23 mouse cellular contexts compared by ENCODE assay signal in genomic region chr16:23290171-23290570, GRCm38 (mm10).
A peak's percentile ranks its signal among the peaks of the same experiment; 100 is the strongest.
DNase-seq lines count a peak whose midpoint lies in the region; ATAC-seq and TF ChIP-seq lines count a peak whose summit lies in the region.
"Had no signal": no experiment of that assay in that cellular context is flagged by ENCODE, and none has a peak within 500 bp of the region (broad histone marks: within the 10 kb centered on the region; RNA-seq: fewer than 3 reads in every experiment).

No protein-coding gene starts in this region.

- no peaks in the 10 kb centered on the region for H3K36me3 ChIP-seq in kidney, adult 2 months (ENCODE audit: control insufficient read depth, insufficient read depth, low read length)
- no peaks in the 10 kb centered on the region for H3K36me3 ChIP-seq in liver, embryonic 15.5 days (replicated peaks)
- H3K36me3 ChIP-seq: G1E; intestine, embryonic 15.5 days; neural tube, embryonic 13.5 days; stomach, embryonic 15.5 days had no signal

- TF ChIP-seq POLR2A in kidney, adult 2 months (IDR thresholded peaks at IDR 0.05; ENCODE audit: low read depth, low read length), result no peak

- WGBS in kidney, adult 2 months, result 60% methylated on average over 9 of the region's 9 CpGs
- 48% methylated on average over 9 of the region's 9 CpGs for WGBS in liver, embryonic 15.5 days (ENCODE audit: insufficient replicate concordance)

- ATAC-seq in liver, embryonic 15.5 days (ENCODE audit: insufficient read depth), result 0 out of 2 replicates have a peak, but pooled peaks have one; percentile 33
- ATAC-seq: activated CD4-positive, CD25-positive, alpha-beta regulatory T cell, adult 4 months; CD4-positive, CD25-positive, alpha-beta regulatory T cell, adult 4 months; intestine, embryonic 15.5 days; lung, postnatal 0 days had no signal

- H3K9me3 ChIP-seq in liver, embryonic 15.5 days (replicated peaks), result no peaks in the 10 kb centered on the region
- H3K9me3 ChIP-seq: embryonic facial prominence, embryonic 13.5 days; G1E; heart, embryonic 13.5 days; intestine, embryonic 15.5 days; limb, embryonic 13.5 days; midbrain, embryonic 12.5 days; neural tube, embryonic 13.5 days; stomach, embryonic 15.5 days had no signal

- DNase-seq in kidney, adult 2 months, result peak; percentile 55
- no peak for DNase-seq in kidney, postnatal 10 days
- peak; percentile 51 for DNase-seq in CD4-positive helper T cell, adult 2 months (ENCODE audit: low read depth, low spot score)
- DNase-seq in adrenal gland, postnatal 14 days, result peak; percentile 40
- no peak for DNase-seq in cerebellum, postnatal 10 days
- DNase-seq in layer of hippocampus, adult 18-20 months (ENCODE audit: low spot score in 2 of 2), result no peak
- DNase-seq: cerebellum, postnatal 14 days; gastrocnemius, adult 2 months; layer of hippocampus, postnatal 36 days had no signal

- H3K27ac ChIP-seq in kidney, adult 2 months (ENCODE audit: insufficient read depth, low read depth, low read length), result no peak overlapping the region
- H3K27ac ChIP-seq in liver, embryonic 15.5 days (replicated peaks), result 0 out of 2 replicates have a peak overlapping the region, but pooled peaks have one; percentile 45
- H3K27ac ChIP-seq: embryonic facial prominence, embryonic 13.5 days; heart, embryonic 13.5 days; hindbrain, embryonic 14.5 days; intestine, embryonic 15.5 days; layer of hippocampus, adult 2 months; limb, embryonic 13.5 days; midbrain, embryonic 12.5 days; neural tube, embryonic 13.5 days; stomach, embryonic 15.5 days had no signal

- H3K4me2 ChIP-seq in liver, embryonic 15.5 days, result peak overlapping the region; percentile 38
- H3K4me2 ChIP-seq: embryonic facial prominence, embryonic 13.5 days; heart, embryonic 13.5 days; hindbrain, embryonic 14.5 days; intestine, embryonic 15.5 days; limb, embryonic 13.5 days; midbrain, embryonic 12.5 days; neural tube, embryonic 13.5 days; stomach, embryonic 15.5 days had no signal

- H3K27me3 ChIP-seq in kidney, adult 2 months (replicated peaks; ENCODE audit: control insufficient read depth, insufficient read depth, low read length), result no peaks in the 10 kb centered on the region
- no peaks in the 10 kb centered on the region for H3K27me3 ChIP-seq in liver, embryonic 15.5 days
- H3K27me3 ChIP-seq: embryonic facial prominence, embryonic 13.5 days; heart, embryonic 13.5 days; intestine, embryonic 15.5 days; limb, embryonic 13.5 days; midbrain, embryonic 12.5 days; neural tube, embryonic 13.5 days; stomach, embryonic 15.5 days had no signal

- no peak overlapping the region for H3K4me3 ChIP-seq in kidney, adult 2 months (ENCODE audit: insufficient read depth, low read depth, low read length)
- peak overlapping the region; percentile 39 for H3K4me3 ChIP-seq in liver, embryonic 15.5 days (replicated peaks)
- H3K4me3 ChIP-seq: embryonic facial prominence, embryonic 13.5 days; gastrocnemius, adult 2 months; heart, embryonic 13.5 days; intestine, embryonic 15.5 days; layer of hippocampus, adult 2 months; limb, embryonic 13.5 days; midbrain, embryonic 12.5 days; neural tube, embryonic 13.5 days; stomach, embryonic 15.5 days had no signal

- no peak for TF ChIP-seq CTCF in kidney, adult 2 months (conservative IDR thresholded peaks at IDR 0.05; ENCODE audit: insufficient read depth, insufficient read length, low read depth, low read length)

- H3K4me1 ChIP-seq in kidney, adult 2 months (ENCODE audit: control insufficient read depth, insufficient read depth, low read length), result no peaks in the 10 kb centered on the region
- 0 out of 2 replicates have a peak, but pooled peaks cover 2% of the 10 kb centered on the region for H3K4me1 ChIP-seq in liver, embryonic 15.5 days (replicated peaks)
- H3K4me1 ChIP-seq: embryonic facial prominence, embryonic 13.5 days; intestine, embryonic 15.5 days; midbrain, embryonic 12.5 days; stomach, embryonic 15.5 days had no signal

- no peak overlapping the region for H3K9ac ChIP-seq in liver, embryonic 15.5 days
- H3K9ac ChIP-seq: embryonic facial prominence, embryonic 13.5 days; heart, embryonic 13.5 days; hindbrain, embryonic 14.5 days; intestine, embryonic 15.5 days; limb, embryonic 13.5 days; midbrain, embryonic 12.5 days; neural tube, embryonic 13.5 days; stomach, embryonic 15.5 days had no signal

Comparison
In these comparisons a context has a peak if more than half of its experiments do, and no peak if none do; other contexts are left out.
1. DNase-seq: peak in kidney, adult 2 months (single experiment), CD4-positive helper T cell, adult 2 months (single experiment) and adrenal gland, postnatal 14 days (single experiment); none in kidney, postnatal 10 days (single experiment), cerebellum, postnatal 10 days (0 of 2) and layer of hippocampus, adult 18-20 months (0 of 2).